Mouse (Mus musculus) liver, embryonic 16.5 days (tissue): ENCODE data around the gene Krtap5-1. TPM values are rescaled to one million over a fixed set of nuclear protein-coding genes. Genes with fewer than 3 reads are reported as not detected.
"Not testable (repeated sequence)": the region's sequence is repeated elsewhere in the genome, so short reads cannot be mapped to it uniquely, and the experiment has no call there.

ENCODE experiments used
- ATAC-seq: fragments of 200-750 bp; cut with Nextera tagmentation; 2 replicates; pipeline ENCODE4 v1.8.0; 2017; ENCODE audit warnings: low read depth, mild to moderate bottlenecking, moderate number of reproducible peaks, moderate library complexity
- H3K27ac ChIP-seq: fragments of 300-500 bp; sonication (generic); 2 replicates; pipeline ENCODE4 v1.5.1; 2014; ENCODE audit warnings: mild to moderate bottlenecking, low read length
- H3K27me3 ChIP-seq: fragments of 300-500 bp; sonication (generic); 2 replicates; pipeline ENCODE4 v1.6.1; 2014; ENCODE audit warnings: low read depth, low read length, mixed read lengths; ENCODE audit not compliant: control insufficient read depth, insufficient read depth
- H3K36me3 ChIP-seq: fragments of 300-500 bp; sonication (generic); 2 replicates; pipeline ENCODE4 v1.6.1; 2014; ENCODE audit warnings: mild to moderate bottlenecking; ENCODE audit not compliant: control insufficient read depth, insufficient read depth
- H3K4me1 ChIP-seq: fragments of 300-500 bp; sonication (generic); 2 replicates; pipeline ENCODE4 v1.6.1; 2014; ENCODE audit warnings: low read depth, low read length, mixed read lengths; ENCODE audit not compliant: control insufficient read depth
- H3K4me2 ChIP-seq: fragments of 300-500 bp; sonication (generic); 2 replicates; pipeline ENCODE4 v1.6.1; 2014; ENCODE audit warnings: low read depth, low read length, mixed read lengths
- H3K4me3 ChIP-seq: fragments of 300-500 bp; sonication (generic); 2 replicates; pipeline ENCODE4 v1.5.1; 2014; ENCODE audit warnings: low read depth, mild to moderate bottlenecking, low read length
- H3K9ac ChIP-seq: fragments of 300-500 bp; sonication (generic); 2 replicates; pipeline ENCODE4 v1.6.1; 2014; ENCODE audit warnings: low read depth, low read length
- H3K9me3 ChIP-seq: fragments of 300-500 bp; sonication (generic); replicated peaks from 2 replicates; pipeline ENCODE4 v1.6.1; 2016; ENCODE audit warnings: low read length; ENCODE audit not compliant: control insufficient read depth
- WGBS: fragments of 180-500 bp; shearing (Covaris S2); extraction: QIAGEN DNeasy Blood & Tissue Kit; methylation state at CpG from one replicate; pipeline ENCODE4 v1.1.7; 2014; ENCODE audit not compliant: insufficient replicate concordance; 5-methylcytosine and 5-hydroxymethylcytosine counted together
- polyA plus RNA-seq: library from polyadenylated mRNA; unstranded; fragments of >200 nt; fragmentation: Nextera tagmentation; extraction: Ambion mirVana; gene quantifications from 2 replicates; pipeline ENCODE4 v1.2.1, GENCODE M21; 2015

The Krtap5-1 gene
- polyA plus RNA-seq, 1 experiment from 2014 or later, result not detected

- 0 out of 2 replicates have a peak, but pooled peaks have one; percentile 30 for ATAC-seq
Observed at GRCm38 (mm10) chr7:142284023-142284591, 12.8 kb downstream of the Krtap5-1 start.

GRCm38 (mm10) chr7:142282847-142283246 is 14.1 kb downstream of the Krtap5-1 start:
- WGBS, result 46% methylated on average over 2 of the region's 2 CpGs
- peaks cover 32% of the 10 kb centered on the region for H3K27me3 ChIP-seq
- H3K9ac ChIP-seq, H3K4me3 ChIP-seq, ATAC-seq, H3K9me3 ChIP-seq, H3K36me3 ChIP-seq, H3K4me1 ChIP-seq, H3K27ac ChIP-seq, H3K4me2 ChIP-seq: not testable (repeated sequence)

More at GRCm38 (mm10) chr7:142284023-142284591, 12.8 kb downstream of the Krtap5-1 start:
- Histone ChIP-seq H3K9me3 (no peaks in the 10 kb centered on the region), H3K4me1 (no peaks in the 10 kb centered on the region; the same call in 1 of the 2 replicates), H3K27ac (no peak overlapping the region), H3K9ac (peak overlapping the region; percentile 57), H3K4me2 (peak overlapping the region; percentile 83), H3K27me3 (peaks cover 32% of the 10 kb centered on the region), H3K36me3 (no peaks in the 10 kb centered on the region), H3K4me3 (peak overlapping the region; percentile 58)
- under 1% methylated on average over 38 of the region's 38 CpGs for WGBS

DNA sequence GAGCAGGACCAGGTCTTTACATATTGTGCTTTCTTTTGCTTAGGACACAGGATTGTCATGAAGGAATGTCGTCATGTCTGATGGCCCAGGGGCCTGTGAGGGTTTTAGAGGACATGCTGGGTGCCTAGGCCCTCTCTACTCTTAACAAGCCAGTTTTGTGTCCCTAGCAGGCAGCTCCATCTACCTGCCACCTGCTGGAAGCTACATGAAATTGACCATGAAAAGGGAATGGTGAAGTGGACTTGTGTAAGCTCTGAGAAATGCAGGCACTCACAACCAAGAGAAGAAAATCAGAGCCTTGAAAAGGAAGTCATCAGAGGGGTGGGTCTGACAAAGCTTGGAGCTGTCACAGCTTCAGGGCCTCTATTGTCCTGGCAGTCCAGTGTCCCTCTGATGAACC is 17.6 kb downstream of the Krtap5-1 start:
- not testable (repeated sequence) for H3K27ac ChIP-seq, H3K36me3 ChIP-seq, H3K4me3 ChIP-seq, ATAC-seq, H3K9ac ChIP-seq, H3K4me2 ChIP-seq, H3K9me3 ChIP-seq, H3K4me1 ChIP-seq
- 44% methylated on average over 1 of the region's 1 CpGs for WGBS
- H3K27me3 ChIP-seq, result peaks cover 22% of the 10 kb centered on the region

DNA sequence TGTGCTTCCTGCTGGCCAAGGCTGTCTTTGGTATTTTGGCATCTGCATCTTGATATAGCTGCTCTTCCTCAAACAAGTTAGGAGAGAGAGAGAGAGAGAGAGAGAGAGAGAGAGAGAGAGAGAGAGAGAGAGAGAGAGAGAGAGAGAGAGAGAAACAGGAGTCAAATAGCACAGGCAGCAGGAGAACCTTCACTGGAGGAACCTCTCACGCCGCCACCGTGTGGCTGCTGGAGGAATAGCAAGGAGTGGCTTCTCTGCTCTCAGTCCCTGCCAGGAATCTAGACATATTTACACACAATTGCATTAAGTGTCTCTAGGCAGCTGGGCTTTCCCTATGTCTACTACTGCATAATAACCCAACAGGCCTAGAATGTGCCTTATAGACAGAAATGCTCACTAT is 18.7 kb downstream of the Krtap5-1 start:
- not testable (repeated sequence) for H3K36me3 ChIP-seq, H3K4me3 ChIP-seq, H3K9me3 ChIP-seq, H3K9ac ChIP-seq, ATAC-seq, H3K4me1 ChIP-seq, H3K4me2 ChIP-seq, H3K27ac ChIP-seq
- 0% methylated on average over 3 of the region's 3 CpGs for WGBS
- H3K27me3 ChIP-seq, result peaks cover 10% of the 10 kb centered on the region

GRCm38 (mm10) chr7:142274263-142274662 is 22.7 kb downstream of the Krtap5-1 start, which contains the start of gene Gm4559:
TSS of gene Gm4559 (minus strand) at chr7:142274363.
- not testable (repeated sequence) for H3K4me2 ChIP-seq, H3K27me3 ChIP-seq, H3K9me3 ChIP-seq, H3K36me3 ChIP-seq, H3K27ac ChIP-seq, ATAC-seq, H3K4me1 ChIP-seq, H3K4me3 ChIP-seq, H3K9ac ChIP-seq

DNA sequence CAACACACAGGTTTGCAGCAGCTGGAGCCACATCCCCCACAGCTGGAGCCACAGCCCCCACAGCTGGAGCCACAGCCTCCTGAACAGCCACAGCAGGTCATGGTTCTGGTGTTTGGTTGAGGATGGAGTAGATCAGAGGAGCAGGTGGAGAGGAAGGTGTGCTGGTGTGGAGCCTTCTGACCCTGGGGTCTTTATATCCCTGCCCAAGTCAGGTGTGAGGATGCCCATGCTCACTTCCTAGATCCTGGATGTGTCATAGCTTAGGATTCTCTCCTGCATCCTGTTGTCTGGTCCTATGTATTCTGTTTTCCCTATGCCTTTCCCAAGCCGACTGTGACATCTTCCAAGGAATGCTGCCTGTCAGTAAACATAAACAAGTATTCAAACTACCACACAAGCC is 38.7 kb downstream of the Krtap5-1 start, which contains the start of gene Gm2431:
TSS of gene Gm2431 (minus strand) at position 101 of the 400 bp plus-strand sequence.
- H3K36me3 ChIP-seq, H3K27ac ChIP-seq, H3K4me1 ChIP-seq, H3K9ac ChIP-seq, H3K9me3 ChIP-seq, H3K4me3 ChIP-seq, H3K27me3 ChIP-seq, H3K4me2 ChIP-seq, ATAC-seq: not testable (repeated sequence)
- 13% methylated on average over 1 of the region's 1 CpGs for WGBS

DNA sequence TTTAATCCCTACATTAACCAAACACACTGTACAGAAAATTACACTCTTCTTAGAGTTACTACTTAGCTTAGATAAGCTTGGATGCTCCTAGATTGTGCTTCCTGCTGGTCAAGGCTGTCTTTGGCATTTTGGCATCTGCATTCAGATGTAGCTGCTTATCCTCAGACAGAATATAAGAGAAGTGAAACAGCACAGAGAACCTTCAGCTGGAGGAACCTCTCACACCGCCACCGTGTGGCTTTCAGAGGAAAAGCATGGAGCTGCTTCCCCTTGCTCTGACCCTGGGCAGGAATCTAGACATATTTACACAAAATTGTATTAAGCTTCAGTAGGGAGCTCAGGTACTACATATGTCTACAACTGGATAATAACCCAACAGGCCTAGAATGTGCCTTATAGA is 41.4 kb downstream of the Krtap5-1 start:
- 0% methylated on average over 2 of the region's 2 CpGs for WGBS
- Histone ChIP-seq H3K27ac (no peak overlapping the region), H3K9me3 (no peaks in the 10 kb centered on the region), H3K27me3 (no peaks in the 10 kb centered on the region), H3K9ac (no peak overlapping the region), H3K4me1 (no peaks in the 10 kb centered on the region), H3K4me2 (no peak overlapping the region), H3K36me3 (no peaks in the 10 kb centered on the region), H3K4me3 (no peak overlapping the region)
- no peak for ATAC-seq

- ATAC-seq, result no peak
- 0% methylated on average over 1 of the region's 1 CpGs for WGBS
- no peaks in the 10 kb centered on the region for H3K36me3 ChIP-seq
- no peaks in the 10 kb centered on the region for H3K4me1 ChIP-seq
- H3K4me2 ChIP-seq, result no peak overlapping the region
- H3K4me3 ChIP-seq, result no peak overlapping the region
- H3K27ac ChIP-seq, result no peak overlapping the region
- no peaks in the 10 kb centered on the region for H3K9me3 ChIP-seq
- H3K27me3 ChIP-seq, result no peaks in the 10 kb centered on the region
- H3K9ac ChIP-seq, result no peak overlapping the region
Observed at GRCm38 (mm10) chr7:142249824-142250223, 47.1 kb downstream of the Krtap5-1 start.
